Mouse (Mus musculus) embryonic facial prominence, embryonic 12.5 days (tissue): ENCODE results near the gene Ephb2. TPM values are rescaled to one million over a fixed set of nuclear protein-coding genes. Genes with fewer than 3 reads are reported as not detected.
A peak's percentile ranks its signal among the peaks of the same experiment; 100 is the strongest.

ENCODE experiments used
- ATAC-seq: fragments of 200-750 bp; cut with Nextera tagmentation; 2 replicates; pipeline ENCODE4 v1.8.0; 2017; ENCODE audit not compliant: insufficient number of reproducible peaks, insufficient read depth, low FRiP score, low TSS enrichment
- H3K27ac ChIP-seq: fragments of 300-500 bp; sonication (generic); 2 replicates; pipeline ENCODE4 v1.5.1; 2016; ENCODE audit warnings: mild to moderate bottlenecking
- H3K27me3 ChIP-seq: fragments of 300-500 bp; sonication (generic); 2 replicates; pipeline ENCODE4 v1.6.1; 2016; ENCODE audit warnings: mild to moderate bottlenecking, moderate library complexity
- H3K36me3 ChIP-seq: fragments of 300-500 bp; sonication (generic); 2 replicates; pipeline ENCODE4 v1.6.1; 2016; ENCODE audit warnings: mild to moderate bottlenecking
- H3K4me1 ChIP-seq: fragments of 300-500 bp; sonication (generic); 2 replicates; pipeline ENCODE4 v1.6.1; 2016
- H3K4me2 ChIP-seq: fragments of 300-500 bp; sonication (generic); replicated peaks from 2 replicates; pipeline ENCODE4 v1.6.1; 2016; ENCODE audit warnings: mild to moderate bottlenecking, moderate library complexity
- H3K4me3 ChIP-seq: fragments of 300-500 bp; sonication (generic); 2 replicates; pipeline ENCODE4 v1.5.1; 2016; ENCODE audit warnings: mild to moderate bottlenecking
- H3K9ac ChIP-seq: fragments of 300-500 bp; sonication (generic); 2 replicates; pipeline ENCODE4 v1.6.1; 2016; ENCODE audit warnings: mild to moderate bottlenecking, moderate library complexity
- H3K9me3 ChIP-seq: fragments of 300-500 bp; sonication (generic); 2 replicates; pipeline ENCODE4 v1.6.1; 2016; ENCODE audit warnings: mild to moderate bottlenecking, moderate library complexity
- WGBS: fragments of 180-500 bp; shearing (Covaris S2); methylation state at CpG from one replicate; pipeline ENCODE4 v1.1.7; 2016; 5-methylcytosine and 5-hydroxymethylcytosine counted together
- polyA plus RNA-seq: library from polyadenylated mRNA; unstranded; fragments of >200 nt; fragmentation: Nextera tagmentation; extraction: Ambion mirVana; gene quantifications from 2 replicates; pipeline ENCODE4 v1.2.1, GENCODE M21; 2016

The Ephb2 gene
- polyA plus RNA-seq, 1 experiment from 2014 or later, result 17.1 TPM

- H3K27me3 ChIP-seq, result no peaks in the 10 kb centered on the region
- no peak overlapping the region for H3K9ac ChIP-seq
- WGBS, result 90% methylated on average over 9 of the region's 9 CpGs
- H3K36me3 ChIP-seq, result peaks cover 33% of the 10 kb centered on the region
- no peaks in the 10 kb centered on the region for H3K9me3 ChIP-seq
- no peak overlapping the region for H3K27ac ChIP-seq
- H3K4me1 ChIP-seq, result no peaks in the 10 kb centered on the region
- no peak overlapping the region for H3K4me2 ChIP-seq
- no peak overlapping the region for H3K4me3 ChIP-seq
- ATAC-seq, result no peak
These were observed 170.7 kb downstream of the Ephb2 start for GRCm38 (mm10) chr4:136665068-136665467.

GRCm38 (mm10) chr4:136657914-136658313, 177.9 kb downstream of the Ephb2 start:
- ATAC-seq, result no peak
- H3K9me3 ChIP-seq, result no peaks in the 10 kb centered on the region
- H3K27me3 ChIP-seq, result no peaks in the 10 kb centered on the region
- 73% methylated on average over 3 of the region's 3 CpGs for WGBS
- no peak overlapping the region for H3K4me3 ChIP-seq
- H3K36me3 ChIP-seq, result peaks cover 68% of the 10 kb centered on the region
- H3K4me2 ChIP-seq, result no peak overlapping the region
- no peaks in the 10 kb centered on the region for H3K4me1 ChIP-seq
- H3K9ac ChIP-seq, result no peak overlapping the region
- H3K27ac ChIP-seq, result no peak overlapping the region

- H3K27ac ChIP-seq, result no peak overlapping the region
These were observed 182.0 kb downstream of the Ephb2 start for GRCm38 (mm10) chr4:136653692-136654234.

GRCm38 (mm10) chr4:136653019-136653418, 182.8 kb downstream of the Ephb2 start:
- ATAC-seq, result no peak
- peaks cover 39% of the 10 kb centered on the region for H3K36me3 ChIP-seq
- H3K27me3 ChIP-seq, result no peaks in the 10 kb centered on the region
- H3K4me3 ChIP-seq, result no peak overlapping the region
- no peak overlapping the region for H3K4me2 ChIP-seq
- H3K9ac ChIP-seq, result no peak overlapping the region
- peaks cover 21% of the 10 kb centered on the region for H3K4me1 ChIP-seq
- H3K9me3 ChIP-seq, result no peaks in the 10 kb centered on the region
- WGBS, result 51% methylated on average over 6 of the region's 6 CpGs
- H3K27ac ChIP-seq, result peak overlapping the region; percentile 14; the same call in 1 of the 2 replicates

More at GRCm38 (mm10) chr4:136653692-136654234, 182.0 kb downstream of the Ephb2 start:
- WGBS, result 85% methylated on average over 10 of the region's 10 CpGs
- Histone ChIP-seq H3K9me3 (no peaks in the 10 kb centered on the region), H3K4me3 (no peak overlapping the region), H3K4me2 (no peak overlapping the region), H3K9ac (no peak overlapping the region), H3K27me3 (no peaks in the 10 kb centered on the region), H3K4me1 (peaks cover 14% of the 10 kb centered on the region), H3K36me3 (peaks cover 44% of the 10 kb centered on the region)
- ATAC-seq, result no peak

GRCm38 (mm10) chr4:136652528-136652910, 183.3 kb downstream of the Ephb2 start:
- no peak for ATAC-seq
- 82% methylated on average over 11 of the region's 11 CpGs for WGBS
- no peak overlapping the region for H3K27ac ChIP-seq
- H3K9me3 ChIP-seq, result no peaks in the 10 kb centered on the region
- H3K27me3 ChIP-seq, result no peaks in the 10 kb centered on the region
- H3K4me3 ChIP-seq, result no peak overlapping the region
- H3K9ac ChIP-seq, result no peak overlapping the region
- peaks cover 34% of the 10 kb centered on the region for H3K36me3 ChIP-seq
- H3K4me1 ChIP-seq, result peaks cover 21% of the 10 kb centered on the region
- H3K4me2 ChIP-seq, result no peak overlapping the region

- H3K4me2 ChIP-seq, result no peak overlapping the region
- WGBS, result 78% methylated on average over 13 of the region's 13 CpGs
These were observed 183.8 kb downstream of the Ephb2 start for GRCm38 (mm10) chr4:136651882-136652527.

GRCm38 (mm10) chr4:136651357-136651811, 184.4 kb downstream of the Ephb2 start:
- H3K36me3 ChIP-seq, result peaks cover 22% of the 10 kb centered on the region
- H3K4me1 ChIP-seq, result peaks cover 21% of the 10 kb centered on the region
- H3K27me3 ChIP-seq, result no peaks in the 10 kb centered on the region
- ATAC-seq, result no peak
- WGBS, result 61% methylated on average over 3 of the region's 3 CpGs
- no peak overlapping the region for H3K27ac ChIP-seq
- H3K9ac ChIP-seq, result no peak overlapping the region
- H3K4me2 ChIP-seq, result no peak overlapping the region
- H3K9me3 ChIP-seq, result no peaks in the 10 kb centered on the region
- no peak overlapping the region for H3K4me3 ChIP-seq

More at GRCm38 (mm10) chr4:136651882-136652527, 183.8 kb downstream of the Ephb2 start:
- Histone ChIP-seq H3K9ac (no peak overlapping the region), H3K9me3 (no peaks in the 10 kb centered on the region), H3K4me3 (no peak overlapping the region), H3K4me1 (peaks cover 21% of the 10 kb centered on the region), H3K36me3 (peaks cover 28% of the 10 kb centered on the region), H3K27me3 (no peaks in the 10 kb centered on the region), H3K27ac (no peak overlapping the region)
- ATAC-seq, result no peak

- no peak overlapping the region for H3K9ac ChIP-seq
- no peak overlapping the region for H3K4me3 ChIP-seq
- H3K27ac ChIP-seq, result peak overlapping the region; percentile 69; the same call in 1 of the 2 replicates
- H3K9me3 ChIP-seq, result no peaks in the 10 kb centered on the region
- ATAC-seq, result no peak
- H3K36me3 ChIP-seq, result peaks cover 12% of the 10 kb centered on the region; the same call in 1 of the 2 replicates
- 68% methylated on average over 8 of the region's 8 CpGs for WGBS
- H3K4me2 ChIP-seq, result no peak overlapping the region
- H3K27me3 ChIP-seq, result no peaks in the 10 kb centered on the region
- peaks cover 21% of the 10 kb centered on the region for H3K4me1 ChIP-seq
These were observed 185.5 kb downstream of the Ephb2 start for GRCm38 (mm10) chr4:136650261-136650660.

- H3K4me3 ChIP-seq, result no peak overlapping the region
These were observed 186.2 kb downstream of the Ephb2 start for GRCm38 (mm10) chr4:136649480-136650196.

GRCm38 (mm10) chr4:136648922-136649479, 186.8 kb downstream of the Ephb2 start:
- H3K9ac ChIP-seq, result no peak overlapping the region
- 8% methylated on average over 11 of the region's 11 CpGs for WGBS
- no peaks in the 10 kb centered on the region for H3K27me3 ChIP-seq
- no peak overlapping the region for H3K4me3 ChIP-seq
- ATAC-seq, result peak; percentile 54; the same call in 1 of the 2 replicates
- peak overlapping the region; percentile 37 for H3K4me2 ChIP-seq
- no peaks in the 10 kb centered on the region for H3K9me3 ChIP-seq
- H3K27ac ChIP-seq, result peak overlapping the region; percentile 69
- H3K36me3 ChIP-seq, result peaks cover 4% of the 10 kb centered on the region; the same call in 1 of the 2 replicates
- H3K4me1 ChIP-seq, result peaks cover 21% of the 10 kb centered on the region

More at GRCm38 (mm10) chr4:136649480-136650196, 186.2 kb downstream of the Ephb2 start:
- Histone ChIP-seq H3K9me3 (no peaks in the 10 kb centered on the region), H3K27me3 (no peaks in the 10 kb centered on the region), H3K9ac (no peak overlapping the region), H3K36me3 (peaks cover 6% of the 10 kb centered on the region; the same call in 1 of the 2 replicates), H3K4me2 (peak overlapping the region; percentile 37), H3K4me1 (peaks cover 21% of the 10 kb centered on the region), H3K27ac (peak overlapping the region; percentile 69)
- peak; percentile 67; the same call in 1 of the 2 replicates for ATAC-seq
- WGBS, result 32% methylated on average over 13 of the region's 13 CpGs

GRCm38 (mm10) chr4:136638890-136639289, 196.9 kb downstream of the Ephb2 start:
- Histone ChIP-seq H3K4me3 (no peak overlapping the region), H3K4me2 (no peak overlapping the region), H3K36me3 (no peaks in the 10 kb centered on the region), H3K9ac (no peak overlapping the region), H3K4me1 (peaks cover 17% of the 10 kb centered on the region), H3K27ac (no peak overlapping the region), H3K27me3 (peaks cover 42% of the 10 kb centered on the region), H3K9me3 (no peaks in the 10 kb centered on the region)
- WGBS, result 5% methylated on average over 10 of the region's 10 CpGs
- ATAC-seq, result no peak
